Mouse (Mus musculus) forebrain, embryonic 13.5 days (tissue): ENCODE measurements around the gene Pla2g2c. TPM values are rescaled to one million over a fixed set of nuclear protein-coding genes. Genes with fewer than 3 reads are reported as not detected.

Source experiments
- ATAC-seq: fragments of 200-750 bp; cut with Nextera tagmentation; 2 replicates; pipeline ENCODE4 v1.8.0; 2017
- H3K27ac ChIP-seq: fragments of 300-500 bp; sonication (generic); 2 replicates; pipeline ENCODE4 v1.5.1; 2015; ENCODE audit warnings: inconsistent platforms, mild to moderate bottlenecking, moderate library complexity
- H3K27me3 ChIP-seq: fragments of 300-500 bp; sonication (generic); 2 replicates; pipeline ENCODE4 v1.6.1; 2015; ENCODE audit warnings: mild to moderate bottlenecking, inconsistent platforms
- H3K36me3 ChIP-seq: fragments of 300-500 bp; sonication (generic); 2 replicates; pipeline ENCODE4 v1.6.1; 2015; ENCODE audit warnings: mild to moderate bottlenecking, inconsistent platforms; ENCODE audit not compliant: poor library complexity, severe bottlenecking
- H3K4me1 ChIP-seq: fragments of 300-500 bp; sonication (generic); 2 replicates; pipeline ENCODE4 v1.6.1; 2015; ENCODE audit warnings: inconsistent platforms
- H3K4me2 ChIP-seq: fragments of 300-500 bp; sonication (generic); 2 replicates; pipeline ENCODE4 v1.6.1; 2015; ENCODE audit warnings: inconsistent platforms, mild to moderate bottlenecking, moderate library complexity
- H3K4me3 ChIP-seq: fragments of 300-500 bp; sonication (generic); 2 replicates; pipeline ENCODE4 v1.5.1; 2015; ENCODE audit warnings: mild to moderate bottlenecking, inconsistent platforms
- H3K9ac ChIP-seq: fragments of 300-500 bp; sonication (generic); 2 replicates; pipeline ENCODE4 v1.6.1; 2015; ENCODE audit warnings: mild to moderate bottlenecking, inconsistent platforms
- H3K9me3 ChIP-seq: fragments of 300-500 bp; sonication (generic); replicated peaks from 2 replicates; pipeline ENCODE4 v1.6.1; 2016; ENCODE audit warnings: inconsistent platforms
- WGBS: fragments of 180-500 bp; shearing (Covaris S2); methylation state at CpG from one replicate; pipeline ENCODE4 v1.1.7; 2015; 5-methylcytosine and 5-hydroxymethylcytosine counted together
- polyA plus RNA-seq: library from polyadenylated mRNA; unstranded; fragments of >200 nt; fragmentation: Nextera tagmentation; extraction: Ambion mirVana; gene quantifications from 2 replicates; pipeline ENCODE4 v1.2.1, GENCODE M21; 2015

Gene Pla2g2c
- polyA plus RNA-seq, 1 experiment from 2014 or later, result 0.15 TPM

GRCm38 (mm10) chr4:138710633-138711032 is 14.0 kb upstream of the Pla2g2c start:
- no peak overlapping the region for H3K4me3 ChIP-seq
- H3K4me2 ChIP-seq, result no peak overlapping the region; the same call in 1 of the 2 replicates
- 66% methylated on average over 11 of the region's 11 CpGs for WGBS
- H3K27ac ChIP-seq, result peak overlapping the region; percentile 74
- H3K9me3 ChIP-seq, result no peaks in the 10 kb centered on the region
- 0 out of 2 replicates have a peak, but pooled peaks have one; percentile 55 for ATAC-seq
- H3K9ac ChIP-seq, result no peak overlapping the region
- H3K36me3 ChIP-seq, result no peaks in the 10 kb centered on the region
- peaks cover 20% of the 10 kb centered on the region for H3K4me1 ChIP-seq
- H3K27me3 ChIP-seq, result no peaks in the 10 kb centered on the region

- ATAC-seq, result no peak
These were observed 13.4 kb upstream of the Pla2g2c start for GRCm38 (mm10) chr4:138711051-138711820.

GRCm38 (mm10) chr4:138712096-138712495 is 12.5 kb upstream of the Pla2g2c start:
- H3K4me1 ChIP-seq, result peaks cover 20% of the 10 kb centered on the region
- no peak overlapping the region for H3K4me2 ChIP-seq
- no peak overlapping the region for H3K4me3 ChIP-seq
- H3K9me3 ChIP-seq, result no peaks in the 10 kb centered on the region
- ATAC-seq, result no peak
- H3K9ac ChIP-seq, result no peak overlapping the region
- no peaks in the 10 kb centered on the region for H3K27me3 ChIP-seq
- 91% methylated on average over 11 of the region's 11 CpGs for WGBS
- no peaks in the 10 kb centered on the region for H3K36me3 ChIP-seq
- H3K27ac ChIP-seq, result no peak overlapping the region

More at GRCm38 (mm10) chr4:138711051-138711820, 13.4 kb upstream of the Pla2g2c start:
- Histone ChIP-seq H3K4me3 (no peak overlapping the region), H3K4me1 (peaks cover 20% of the 10 kb centered on the region), H3K27me3 (no peaks in the 10 kb centered on the region), H3K36me3 (no peaks in the 10 kb centered on the region), H3K9me3 (no peaks in the 10 kb centered on the region), H3K4me2 (no peak overlapping the region), H3K27ac (peak overlapping the region; percentile 74), H3K9ac (no peak overlapping the region)
- 66% methylated on average over 17 of the region's 17 CpGs for WGBS

DNA sequence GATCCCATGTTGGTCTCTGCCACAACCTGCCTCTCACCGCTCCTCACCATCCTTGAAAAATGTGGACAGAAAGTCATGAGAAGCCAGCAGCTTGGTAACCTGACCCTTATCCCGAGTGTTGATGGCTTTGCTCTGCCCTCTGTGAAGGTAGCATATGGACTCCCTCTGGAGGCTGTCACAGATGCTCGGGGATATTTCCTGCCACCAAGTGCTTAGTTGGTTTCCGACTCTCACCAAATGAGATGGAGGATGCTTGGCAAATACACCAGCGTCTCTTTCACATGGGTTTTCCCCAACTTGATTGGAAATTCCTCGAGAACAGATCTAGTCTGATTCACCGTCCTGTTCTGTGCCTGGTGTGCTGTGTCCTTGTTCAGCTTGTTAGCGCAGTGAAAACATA is 12.0 kb upstream of the Pla2g2c start:
- H3K9ac ChIP-seq, result no peak overlapping the region
- peaks cover 20% of the 10 kb centered on the region for H3K4me1 ChIP-seq
- H3K36me3 ChIP-seq, result no peaks in the 10 kb centered on the region
- ATAC-seq, result no peak
- no peaks in the 10 kb centered on the region for H3K27me3 ChIP-seq
- no peak overlapping the region for H3K4me3 ChIP-seq
- H3K4me2 ChIP-seq, result no peak overlapping the region
- 84% methylated on average over 8 of the region's 8 CpGs for WGBS
- H3K9me3 ChIP-seq, result no peaks in the 10 kb centered on the region
- H3K27ac ChIP-seq, result no peak overlapping the region

DNA sequence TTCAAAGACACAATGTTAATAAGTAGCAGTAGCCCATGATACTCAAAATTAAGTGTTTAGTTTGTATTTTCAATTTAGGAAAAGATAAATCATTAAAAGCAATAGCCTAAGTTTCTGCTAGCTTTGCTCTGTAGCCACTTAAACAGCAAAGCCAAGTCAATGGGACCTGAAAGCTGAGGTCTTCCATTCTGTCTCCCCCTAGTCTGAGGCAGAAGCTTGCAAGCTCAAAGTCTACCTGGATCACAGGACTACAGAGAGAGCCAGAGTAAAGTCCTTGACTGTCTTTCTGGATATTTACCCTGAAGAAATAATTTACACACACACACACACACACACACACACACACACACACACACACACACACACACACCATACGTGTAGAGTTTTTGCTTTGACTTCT is 10.4 kb upstream of the Pla2g2c start:
- H3K27me3 ChIP-seq, result no peaks in the 10 kb centered on the region
- H3K27ac ChIP-seq, result no peak overlapping the region
- no peaks in the 10 kb centered on the region for H3K36me3 ChIP-seq
- whole genome bisulfite sequencing, result 60% methylated on average over 1 of the region's 1 CpGs
- peaks cover 16% of the 10 kb centered on the region for H3K4me1 ChIP-seq
- no peak overlapping the region for H3K4me3 ChIP-seq
- no peak for ATAC-seq
- H3K9ac ChIP-seq, result no peak overlapping the region
- no peaks in the 10 kb centered on the region for H3K9me3 ChIP-seq
- no peak overlapping the region for H3K4me2 ChIP-seq

- WGBS, result 94% methylated on average over 9 of the region's 9 CpGs
These were observed 7.9 kb upstream of the Pla2g2c start for GRCm38 (mm10) chr4:138716697-138717096.

GRCm38 (mm10) chr4:138718586-138719263 is 5.9 kb upstream of the Pla2g2c start:
- Histone ChIP-seq H3K36me3 (no peaks in the 10 kb centered on the region), H3K4me1 (peaks cover under 1% of the 10 kb centered on the region; the same call in 1 of the 2 replicates), H3K27me3 (0 out of 2 replicates have a peak, but pooled peaks cover 2% of the 10 kb centered on the region), H3K4me3 (no peak overlapping the region), H3K4me2 (no peak overlapping the region), H3K9ac (no peak overlapping the region), H3K27ac (no peak overlapping the region), H3K9me3 (no peaks in the 10 kb centered on the region)
- WGBS, result 85% methylated on average over 5 of the region's 5 CpGs
- ATAC-seq, result no peak

More at GRCm38 (mm10) chr4:138716697-138717096, 7.9 kb upstream of the Pla2g2c start:
- Histone ChIP-seq H3K4me3 (no peak overlapping the region), H3K4me1 (no peaks in the 10 kb centered on the region), H3K9ac (no peak overlapping the region), H3K36me3 (no peaks in the 10 kb centered on the region), H3K4me2 (no peak overlapping the region), H3K27me3 (no peaks in the 10 kb centered on the region), H3K9me3 (no peaks in the 10 kb centered on the region), H3K27ac (no peak overlapping the region)
- ATAC-seq, result no peak

DNA sequence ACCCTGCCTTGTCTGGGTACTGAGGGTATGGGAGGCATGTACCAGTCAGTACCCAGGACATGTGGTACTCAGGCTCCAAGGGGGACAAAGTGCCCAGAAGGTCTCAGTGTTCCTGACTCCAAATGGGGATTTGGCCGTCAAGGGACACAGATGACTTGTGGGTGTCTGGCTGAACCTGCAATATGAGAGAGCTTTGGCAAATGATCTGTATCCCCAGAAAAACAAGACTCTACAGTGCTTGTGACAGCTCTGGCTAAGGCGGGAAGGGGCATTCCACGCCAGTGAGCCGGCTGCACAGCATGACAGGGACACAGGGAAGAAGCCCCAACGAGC is 5.4 kb upstream of the Pla2g2c start:
- H3K4me2 ChIP-seq, result no peak overlapping the region
- H3K4me1 ChIP-seq, result peaks cover 6% of the 10 kb centered on the region
- no peak overlapping the region for H3K4me3 ChIP-seq
- no peaks in the 10 kb centered on the region for H3K36me3 ChIP-seq
- no peaks in the 10 kb centered on the region for H3K9me3 ChIP-seq
- H3K9ac ChIP-seq, result no peak overlapping the region
- 0 out of 2 replicates have a peak, but pooled peaks cover 3% of the 10 kb centered on the region for H3K27me3 ChIP-seq
- WGBS, result 79% methylated on average over 5 of the region's 5 CpGs
- no peak overlapping the region for H3K27ac ChIP-seq
- no peak for ATAC-seq

GRCm38 (mm10) chr4:138723493-138724281 is 905 bp upstream of the Pla2g2c start:
- Histone ChIP-seq H3K4me2 (no peak overlapping the region), H3K9ac (no peak overlapping the region), H3K36me3 (no peaks in the 10 kb centered on the region), H3K9me3 (no peaks in the 10 kb centered on the region), H3K4me1 (peaks cover 21% of the 10 kb centered on the region), H3K27ac (no peak overlapping the region), H3K4me3 (no peak overlapping the region), H3K27me3 (peaks cover 6% of the 10 kb centered on the region; the same call in 1 of the 2 replicates)
- no peak for ATAC-seq
- 72% methylated on average over 15 of the region's 15 CpGs for WGBS

GRCm38 (mm10) chr4:138725127-138725461 is 502 bp downstream of the Pla2g2c start:
- H3K9ac ChIP-seq, result peak overlapping the region; percentile 56
- peak overlapping the region; percentile 34 for H3K4me3 ChIP-seq
- H3K4me1 ChIP-seq, result peaks cover 31% of the 10 kb centered on the region
- peak overlapping the region; percentile 16 for H3K27ac ChIP-seq
- no peaks in the 10 kb centered on the region for H3K36me3 ChIP-seq
- 6% methylated on average over 13 of the region's 13 CpGs for WGBS
- peak overlapping the region; percentile 57 for H3K4me2 ChIP-seq
- H3K27me3 ChIP-seq, result peaks cover 6% of the 10 kb centered on the region; the same call in 1 of the 2 replicates
- H3K9me3 ChIP-seq, result no peaks in the 10 kb centered on the region
- ATAC-seq, result peak; percentile 83

DNA sequence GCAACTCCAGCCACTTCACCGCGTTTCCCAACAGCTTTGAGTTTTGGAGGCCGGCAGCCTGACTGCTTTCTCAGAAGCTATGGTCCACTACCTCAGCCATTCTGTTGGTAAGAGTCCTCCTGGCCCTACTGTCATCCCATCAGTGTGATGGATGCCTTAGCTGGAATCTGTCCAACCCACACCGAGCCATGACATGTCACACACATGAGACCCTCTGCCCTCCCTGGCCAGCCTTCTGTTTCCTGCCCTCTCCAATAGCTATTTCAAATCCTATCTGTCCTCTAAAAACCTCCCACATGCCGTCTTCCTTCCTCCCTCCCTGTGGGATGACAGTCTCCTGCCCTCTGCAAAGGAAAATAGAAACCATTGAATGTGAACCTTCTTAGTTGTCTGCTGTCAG is 1.2 kb downstream of the Pla2g2c start:
- H3K9me3 ChIP-seq, result no peaks in the 10 kb centered on the region
- peaks cover 31% of the 10 kb centered on the region for H3K4me1 ChIP-seq
- ATAC-seq, result no peak
- no peak overlapping the region for H3K27ac ChIP-seq
- H3K9ac ChIP-seq, result no peak overlapping the region
- H3K4me2 ChIP-seq, result no peak overlapping the region
- H3K4me3 ChIP-seq, result no peak overlapping the region
- no peaks in the 10 kb centered on the region for H3K36me3 ChIP-seq
- H3K27me3 ChIP-seq, result peaks cover 6% of the 10 kb centered on the region; the same call in 1 of the 2 replicates
- WGBS, result 91% methylated on average over 5 of the region's 5 CpGs
